Mouse (Mus musculus) liver, adult 2 months (tissue): ENCODE data around the gene Crtac1. TPM values are rescaled to one million over a fixed set of nuclear protein-coding genes. Genes with fewer than 3 reads are reported as not detected.

Source experiments
- DNase-seq: peaks from one replicate; pipeline ENCODE4 v3.0.0-alpha.2; 2011; ENCODE audit warnings: low read depth, low spot score; ENCODE audit errors: extremely low read depth
- H3K27ac ChIP-seq: fragments of 200-500 bp; replicated peaks from 2 replicates; pipeline ENCODE4 v1.5.1; 2012; ENCODE audit warnings: low read depth, mild to moderate bottlenecking, control low read depth, inconsistent platforms, low read length; ENCODE audit not compliant: insufficient read depth
- H3K27me3 ChIP-seq: fragments of 200-500 bp; 2 replicates; pipeline ENCODE4 v1.6.1; 2012; ENCODE audit warnings: mild to moderate bottlenecking, moderate library complexity, low read length, inconsistent platforms; ENCODE audit not compliant: control insufficient read depth, insufficient read depth
- H3K36me3 ChIP-seq: fragments of 200-500 bp; 2 replicates; pipeline ENCODE4 v1.6.1; 2012; ENCODE audit warnings: low read length, inconsistent platforms; ENCODE audit not compliant: control insufficient read depth, insufficient read depth
- H3K4me1 ChIP-seq: fragments of 200-500 bp; 2 replicates; pipeline ENCODE4 v1.6.1; 2011; ENCODE audit warnings: low read length; ENCODE audit not compliant: control insufficient read depth, insufficient read depth
- H3K4me3 ChIP-seq: fragments of 200-500 bp; 2 replicates; pipeline ENCODE4 v1.5.1; 2011; ENCODE audit warnings: low read depth, mild to moderate bottlenecking, control low read depth, low read length, moderate library complexity; ENCODE audit not compliant: insufficient read depth
- H3K79me2 ChIP-seq: fragments of 200-500 bp; 2 replicates; pipeline ENCODE4 v1.6.1; 2012; ENCODE audit warnings: inconsistent platforms, mild to moderate bottlenecking, low read length, moderate library complexity; ENCODE audit not compliant: control insufficient read depth, insufficient read depth
- H3K9ac ChIP-seq: fragments of 200-500 bp; 2 replicates; pipeline ENCODE4 v1.6.1; 2012; ENCODE audit warnings: low read depth, mild to moderate bottlenecking, control low read depth, inconsistent platforms, low read length
- CTCF ChIP-seq: fragments of 200-500 bp; IDR thresholded peaks from 2 replicates; pipeline ENCODE4 v1.5.1; 2011; ENCODE audit warnings: low read depth, low read length, control low read depth
- POLR2A ChIP-seq: fragments of 200-500 bp; IDR thresholded peaks from 2 replicates; pipeline ENCODE4 v1.6.1; 2011; ENCODE audit warnings: low read length, control low read depth; ENCODE audit not compliant: insufficient read depth; ENCODE audit errors: extremely low read depth
- WGBS: fragments of 180-500 bp; shearing (Covaris S2); methylation state at CpG from one replicate; pipeline ENCODE4 v1.1.7; 2018; 5-methylcytosine and 5-hydroxymethylcytosine counted together
- polyA plus RNA-seq: library from polyadenylated mRNA; depleted of rRNA; stranded (reverse); fragments of >200 nt; gene quantifications from 2 replicates; pipeline ENCODE4 v1.2.3, GENCODE M21; 2012
- total RNA-seq: library from RNA; depleted of rRNA; stranded (reverse); fragments of >200 nt; gene quantifications from 2 replicates; pipeline ENCODE4 v1.2.3, GENCODE M21; 2014

Crtac1 gene
- total and polyA plus RNA-seq, 2 experiments: not detected

DNA sequence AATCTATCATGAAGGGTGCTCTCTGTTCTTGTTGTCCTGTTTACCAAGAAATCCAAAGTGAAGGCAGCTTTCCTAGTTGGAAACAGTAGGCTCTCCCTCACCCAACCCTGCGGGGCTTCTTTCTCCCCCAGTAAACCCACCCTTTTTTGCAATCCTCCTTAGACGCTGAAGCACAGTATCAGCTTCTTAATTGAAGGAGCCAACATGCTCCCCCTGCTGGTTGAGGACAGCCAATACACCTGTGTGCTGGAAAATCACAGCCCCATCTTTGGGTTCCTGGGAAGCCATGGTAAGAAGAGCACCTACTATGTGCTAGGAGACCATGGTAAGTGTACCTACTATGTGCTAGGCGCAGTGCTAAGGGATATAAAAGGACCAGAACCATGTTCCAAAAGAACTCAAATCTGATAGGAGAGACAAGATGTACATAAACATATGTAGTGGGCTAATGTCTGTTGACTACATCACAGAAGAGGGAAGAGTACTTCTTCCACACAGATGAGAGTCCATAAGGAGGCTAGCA, 12.4 kb upstream of the Crtac1 start:
- Histone ChIP-seq H3K27ac (no peak overlapping the region), H3K4me3 (no peak overlapping the region), H3K36me3 (no peaks in the 10 kb centered on the region), H3K9ac (no peak overlapping the region), H3K79me2 (no peaks in the 10 kb centered on the region), H3K4me1 (no peaks in the 10 kb centered on the region), H3K27me3 (no peaks in the 10 kb centered on the region)
- WGBS: 16% methylated on average over 3 of the region's 3 CpGs
- DNase-seq: peak; percentile 20
- TF ChIP-seq POLR2A: no peak
- peak; percentile 67; the same call in 1 of the 2 replicates for TF ChIP-seq CTCF

DNA sequence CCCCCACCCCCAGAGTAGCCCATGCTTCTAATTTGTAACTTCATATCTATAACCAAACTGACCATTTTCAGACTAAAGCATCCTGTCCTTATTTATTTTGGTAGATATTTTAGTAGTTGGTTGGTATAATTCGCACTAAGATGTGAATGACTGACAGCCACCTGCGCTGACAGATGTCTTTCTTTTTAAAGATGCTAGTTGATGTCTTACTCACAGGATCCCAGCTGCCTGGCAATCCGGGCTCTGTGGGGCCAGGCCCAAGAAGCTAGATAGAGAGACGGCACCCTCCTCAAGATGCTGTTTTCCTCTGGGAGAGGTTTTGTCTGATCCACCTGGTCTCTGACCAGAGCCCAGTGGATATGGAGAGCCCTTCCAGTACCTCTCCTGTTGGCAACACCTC, 11.7 kb upstream of the Crtac1 start:
- no peaks in the 10 kb centered on the region for H3K27me3 ChIP-seq

DNA sequence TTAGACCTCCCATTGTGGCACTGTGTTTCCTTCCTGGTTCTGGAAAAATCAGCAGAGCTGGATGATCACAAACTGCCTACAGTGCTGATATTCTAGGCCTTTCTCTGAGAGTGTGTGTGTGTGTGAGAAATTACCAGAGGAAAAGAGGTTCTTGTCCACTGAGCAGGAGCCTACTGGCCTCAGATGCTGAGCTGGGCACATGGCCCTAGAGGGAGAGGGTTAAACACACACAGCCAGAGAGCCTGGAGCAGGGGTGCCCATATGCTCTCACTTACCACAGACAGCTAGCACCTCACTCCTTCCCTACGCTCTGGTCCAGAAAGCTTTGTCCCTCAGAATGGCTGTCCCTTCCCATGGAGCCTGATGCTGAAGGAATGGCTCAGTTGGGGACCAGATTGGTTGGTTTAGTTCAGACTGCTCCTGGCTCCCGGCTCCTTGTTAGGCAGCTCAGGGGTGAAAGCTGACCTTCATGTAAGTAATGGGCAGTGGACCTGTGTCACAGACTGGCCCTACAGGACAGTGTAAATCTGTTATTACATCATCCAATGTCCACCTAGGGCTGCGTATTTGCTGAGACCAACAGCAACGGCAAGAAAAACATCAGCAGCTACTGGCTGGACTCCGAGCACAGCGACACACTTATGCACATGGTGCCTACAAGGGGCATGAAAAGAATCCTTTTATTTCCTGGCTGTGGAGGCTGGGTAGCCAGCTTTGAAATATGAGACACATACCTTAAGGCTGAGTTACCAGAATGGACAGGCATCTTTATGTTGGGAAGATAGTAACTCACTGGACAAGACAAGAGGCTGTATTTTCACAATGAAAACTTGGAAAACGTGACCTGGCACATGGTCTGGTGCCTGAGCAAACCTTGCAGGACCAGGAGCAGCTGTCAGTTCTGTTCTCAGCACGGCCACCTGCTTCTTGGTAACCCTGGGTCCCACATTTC, 10.9 kb upstream of the Crtac1 start:
- TF ChIP-seq POLR2A (no peak), CTCF (no peak)
- Histone ChIP-seq H3K4me3 (no peak overlapping the region), H3K4me1 (no peaks in the 10 kb centered on the region), H3K79me2 (no peaks in the 10 kb centered on the region), H3K27ac (no peak overlapping the region), H3K27me3 (0 out of 2 replicates have a peak, but pooled peaks cover 2% of the 10 kb centered on the region), H3K36me3 (no peaks in the 10 kb centered on the region), H3K9ac (no peak overlapping the region)
- no peak for DNase-seq
- WGBS: 57% methylated on average over 8 of the region's 8 CpGs

More for the DNA sequence above, 11.7 kb upstream of the Crtac1 start:
- Histone ChIP-seq H3K79me2 (no peaks in the 10 kb centered on the region), H3K4me3 (no peak overlapping the region), H3K36me3 (no peaks in the 10 kb centered on the region), H3K27ac (no peak overlapping the region), H3K4me1 (no peaks in the 10 kb centered on the region), H3K9ac (no peak overlapping the region)
- DNase-seq: no peak
- 86% methylated on average over 4 of the region's 4 CpGs for WGBS
- TF ChIP-seq CTCF (no peak), POLR2A (no peak)

DNA sequence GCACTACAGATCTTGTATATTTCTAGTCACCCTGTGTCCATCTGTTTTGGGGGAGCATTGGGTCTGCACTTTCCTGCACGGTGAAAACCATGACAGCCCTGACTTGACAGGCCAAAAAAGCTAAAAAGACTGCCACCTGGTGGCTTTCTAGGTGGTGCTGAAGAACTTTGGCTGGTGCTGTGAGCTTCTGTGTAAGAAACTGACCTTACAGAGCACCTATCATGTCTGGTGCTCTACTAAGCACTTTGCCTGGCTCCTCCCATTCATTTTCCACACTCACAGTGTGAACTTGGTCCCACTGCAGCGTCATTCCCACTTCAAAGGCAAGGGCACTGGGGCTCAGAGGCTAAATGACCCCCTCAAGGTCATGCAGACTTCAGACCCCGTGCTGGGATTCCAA, 8.5 kb upstream of the Crtac1 start:
- H3K9ac ChIP-seq: no peak overlapping the region

DNA sequence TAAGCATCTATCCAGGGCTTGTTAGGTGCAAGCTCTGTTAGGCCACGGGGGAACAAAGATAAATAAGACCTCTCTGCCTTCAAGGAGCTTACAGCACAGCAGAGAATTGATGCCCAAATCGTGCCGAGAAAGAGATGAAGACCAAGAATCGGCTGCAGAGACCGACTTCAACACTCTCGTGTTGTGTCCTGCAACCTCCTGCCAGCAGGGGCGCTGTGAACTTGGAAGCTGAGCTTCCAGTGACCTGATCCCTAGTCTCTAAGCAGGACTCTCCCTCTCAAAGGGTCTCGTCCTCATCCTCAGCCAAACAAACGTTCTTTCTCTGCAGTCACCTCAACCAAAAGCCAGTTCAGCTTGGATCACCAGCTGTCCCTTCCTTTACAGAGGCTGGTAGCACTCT, 7.8 kb upstream of the Crtac1 start:
- Histone ChIP-seq H3K4me3 (no peak overlapping the region), H3K4me1 (no peaks in the 10 kb centered on the region), H3K36me3 (no peaks in the 10 kb centered on the region), H3K27ac (no peak overlapping the region), H3K79me2 (no peaks in the 10 kb centered on the region), H3K9ac (no peak overlapping the region), H3K27me3 (peaks cover 4% of the 10 kb centered on the region; the same call in 1 of the 2 replicates)
- DNase-seq: no peak
- TF ChIP-seq POLR2A: no peak
- TF ChIP-seq CTCF: peak; percentile 39; the same call in 1 of the 2 replicates
- WGBS: 71% methylated on average over 9 of the region's 9 CpGs

More for the DNA sequence above, 8.5 kb upstream of the Crtac1 start:
- no peaks in the 10 kb centered on the region for H3K4me1 ChIP-seq
- H3K27ac ChIP-seq: no peak overlapping the region
- no peaks in the 10 kb centered on the region for H3K36me3 ChIP-seq
- TF ChIP-seq CTCF (no peak), POLR2A (no peak)
- H3K27me3 ChIP-seq: peaks cover 2% of the 10 kb centered on the region; the same call in 1 of the 2 replicates
- no peaks in the 10 kb centered on the region for H3K79me2 ChIP-seq
- DNase-seq: no peak
- H3K4me3 ChIP-seq: no peak overlapping the region
- WGBS: 24% methylated on average over 3 of the region's 3 CpGs
